Mouse (Mus musculus) MEL (cell line): ENCODE measurements around the gene Cyp1a1. TPM values are rescaled to one million over a fixed set of nuclear protein-coding genes. Genes with fewer than 3 reads are reported as not detected.

ENCODE experiments used
- DNase-seq: peaks from one replicate; pipeline ENCODE4 v3.0.0; 2011; ENCODE audit warnings: low read depth, low spot score
- H3K27ac ChIP-seq: 2 replicates; pipeline ENCODE4 v1.5.1; 2012; ENCODE audit warnings: low read depth, mild to moderate bottlenecking, control low read depth, low read length, moderate library complexity; ENCODE audit not compliant: control insufficient read depth
- H3K27me3 ChIP-seq, 2 experiments: fragments of 150-350 bp in 1 of 2; sonication (generic) in 1 of 2; 2 replicates each; pipeline ENCODE4 v1.6.1; 2012; ENCODE audit warnings: low read length in 2 of 2, mild to moderate bottlenecking in 2 of 2, improper control_type of control experiment in 1 of 2, moderate library complexity in 1 of 2; ENCODE audit not compliant: insufficient read depth in 2 of 2, control insufficient read depth in 1 of 2
- H3K36me3 ChIP-seq, 2 experiments: 2 replicates each; pipeline ENCODE4 v1.6.1; 2012 to 2014; ENCODE audit warnings: low read length in 2 of 2, improper control_type of control experiment in 1 of 2, inconsistent platforms in 1 of 2, mild to moderate bottlenecking in 1 of 2; ENCODE audit not compliant: insufficient read depth in 2 of 2, control insufficient read depth in 1 of 2
- H3K4me1 ChIP-seq, 2 experiments: fragments of 150-350 bp in 1 of 2; sonication (generic) in 1 of 2; 2 replicates each; pipeline ENCODE4 v1.6.1; 2012; ENCODE audit warnings: low read length in 2 of 2, improper control_type of control experiment in 1 of 2, mild to moderate bottlenecking in 1 of 2; ENCODE audit not compliant: insufficient read depth in 2 of 2, control insufficient read depth in 1 of 2
- H3K4me3 ChIP-seq, 2 experiments: fragments of 150-350 bp in 1 of 2; sonication (generic) in 1 of 2; 2 replicates each; pipeline ENCODE4 v1.5.1; 2012; ENCODE audit warnings: low read depth in 2 of 2, low read length in 2 of 2, mild to moderate bottlenecking in 2 of 2, moderate library complexity in 2 of 2, control low read depth in 1 of 2, improper control_type of control experiment in 1 of 2; ENCODE audit not compliant: control insufficient read depth in 1 of 2, insufficient read depth in 1 of 2
- H3K79me2 ChIP-seq: 2 replicates; pipeline ENCODE4 v1.6.1; 2012; ENCODE audit warnings: mild to moderate bottlenecking, low read length, moderate library complexity; ENCODE audit not compliant: control insufficient read depth, poor library complexity, insufficient read depth
- H3K9ac ChIP-seq: 2 replicates; pipeline ENCODE4 v1.6.1; 2012; ENCODE audit warnings: low read depth, mild to moderate bottlenecking, control low read depth, low read length, moderate library complexity; ENCODE audit not compliant: control insufficient read depth, poor library complexity, severe bottlenecking
- H3K9me3 ChIP-seq: fragments of 150-350 bp; sonication (generic); replicated peaks from 2 replicates; pipeline ENCODE4 v1.6.1; 2012; ENCODE audit warnings: mild to moderate bottlenecking, low read length, improper control_type of control experiment, moderate library complexity; ENCODE audit not compliant: insufficient read depth
- BHLHE40 ChIP-seq: IDR thresholded peaks from 2 replicates; pipeline ENCODE4 v1.6.1; 2012; ENCODE audit warnings: low read depth, mild to moderate bottlenecking, inconsistent platforms, low read length, improper control_type of control experiment, borderline replicate concordance
- CHD2 ChIP-seq: IDR thresholded peaks from 2 replicates; pipeline ENCODE4 v1.6.1; 2011; ENCODE audit warnings: low read length, improper control_type of control experiment
- CTCF ChIP-seq, 3 experiments: IDR thresholded peaks in 2 of 3; conservative IDR thresholded peaks in 1 of 3; 2 replicates each; pipeline ENCODE4 v1.5.1; 2011 to 2012; ENCODE audit warnings: low read length in 3 of 3, low read depth in 2 of 3, mild to moderate bottlenecking in 2 of 3, improper control_type of control experiment in 1 of 3, inconsistent platforms in 1 of 3, mixed read lengths in 1 of 3, moderate library complexity in 1 of 3; ENCODE audit not compliant: control insufficient read depth in 1 of 3, insufficient read depth in 1 of 3, poor library complexity in 1 of 3, severe bottlenecking in 1 of 3
- GABPA ChIP-seq: IDR thresholded peaks from 2 replicates; pipeline ENCODE4 v1.6.1; 2012; ENCODE audit warnings: low read depth, mild to moderate bottlenecking, inconsistent platforms, low read length, improper control_type of control experiment, moderate library complexity
- GATA1 ChIP-seq: IDR thresholded peaks from 2 replicates; pipeline ENCODE4 v1.6.1; 2011; ENCODE audit warnings: low read depth, low read length, improper control_type of control experiment
- MAFK ChIP-seq: IDR thresholded peaks from 2 replicates; pipeline ENCODE4 v1.6.1; 2011; ENCODE audit warnings: low read depth, mild to moderate bottlenecking, low read length, improper control_type of control experiment, borderline replicate concordance
- MAX ChIP-seq: IDR thresholded peaks from 2 replicates; pipeline ENCODE4 v1.6.1; 2011; ENCODE audit warnings: low read length, improper control_type of control experiment
- MAZ ChIP-seq: IDR thresholded peaks from 2 replicates; pipeline ENCODE4 v1.6.1; 2012; ENCODE audit warnings: low read depth, mild to moderate bottlenecking, inconsistent platforms, low read length, improper control_type of control experiment
- MEF2A ChIP-seq: IDR thresholded peaks from 2 replicates; pipeline ENCODE4 v1.6.1; 2014; ENCODE audit warnings: low read depth, mild to moderate bottlenecking, inconsistent platforms, low read length, improper control_type of control experiment; ENCODE audit not compliant: poor library complexity, insufficient replicate concordance, severe bottlenecking; ENCODE audit errors: extremely low read depth
- MYB ChIP-seq: IDR thresholded peaks from 2 replicates; pipeline ENCODE4 v1.6.1; 2011; ENCODE audit warnings: mild to moderate bottlenecking, low read depth, low read length, improper control_type of control experiment
- MYC ChIP-seq: IDR thresholded peaks from 2 replicates; pipeline ENCODE4 v1.6.1; 2011; ENCODE audit warnings: low read depth, mild to moderate bottlenecking, low read length, improper control_type of control experiment, moderate library complexity
- POLR2A ChIP-seq, 2 experiments: IDR thresholded peaks; 2 replicates each; pipeline ENCODE4 v1.6.1; 2011 to 2012; ENCODE audit warnings: low read length in 2 of 2, mild to moderate bottlenecking in 2 of 2, control low read depth in 1 of 2, improper control_type of control experiment in 1 of 2, low read depth in 1 of 2, moderate library complexity in 1 of 2; ENCODE audit not compliant: control insufficient read depth in 1 of 2, insufficient read depth in 1 of 2, poor library complexity in 1 of 2
- POLR2AphosphoS2 ChIP-seq: IDR thresholded peaks from 2 replicates; pipeline ENCODE4 v1.6.1; 2011; ENCODE audit warnings: low read length, improper control_type of control experiment
- POLR2AphosphoS5 ChIP-seq: IDR thresholded peaks from 2 replicates; pipeline ENCODE4 v1.6.1; 2012; ENCODE audit warnings: low read depth, borderline replicate concordance, mild to moderate bottlenecking, inconsistent platforms, low read length, moderate library complexity, mixed read lengths
- RCOR1 ChIP-seq: IDR thresholded peaks from 2 replicates; pipeline ENCODE4 v1.6.1; 2012; ENCODE audit warnings: low read depth, mild to moderate bottlenecking, inconsistent platforms, low read length, improper control_type of control experiment
- SIN3A ChIP-seq: IDR thresholded peaks from 2 replicates; pipeline ENCODE4 v1.6.1; 2012; ENCODE audit warnings: low read length, improper control_type of control experiment, inconsistent platforms
- SMC3 ChIP-seq: IDR thresholded peaks from 2 replicates; pipeline ENCODE4 v1.6.1; 2011; ENCODE audit warnings: low read depth, low read length, improper control_type of control experiment
- TBP ChIP-seq: IDR thresholded peaks from 2 replicates; pipeline ENCODE4 v1.8.0; 2011; ENCODE audit warnings: low read depth, low read length, improper control_type of control experiment
- USF2 ChIP-seq, 2 experiments: IDR thresholded peaks; 2 replicates each; pipeline ENCODE4 v1.6.1; 2011 to 2012; ENCODE audit warnings: improper control_type of control experiment in 2 of 2, low read length in 2 of 2, borderline replicate concordance in 1 of 2, inconsistent platforms in 1 of 2, low read depth in 1 of 2, mild to moderate bottlenecking in 1 of 2; ENCODE audit not compliant: insufficient read depth in 1 of 2
- polyA plus RNA-seq, 2 experiments: library from polyadenylated mRNA; stranded (reverse) in 1 of 2; unstranded in 1 of 2; fragments of >175 nt in 1 of 2; fragments of >200 nt in 1 of 2; gene quantifications; 2 replicates each; pipeline versions ENCODE4 v1.2.1 to v1.2.4; 2012; ENCODE audit warnings: low replicate concordance in 2 of 2, low read depth in 1 of 2; ENCODE audit not compliant: insufficient read length in 2 of 2, insufficient read depth in 1 of 2, missing spikeins in 1 of 2
- total RNA-seq: library from RNA; depleted of rRNA; stranded (reverse); fragments of 300-350 nt; gene quantifications from 2 replicates; pipeline ENCODE4 v1.2.3, GENCODE M21; 2012

Gene Cyp1a1
- total and polyA plus RNA-seq, 3 experiments, result 0.04 to 0.26 TPM; not detected in 1

- H3K79me2 ChIP-seq, result peaks cover 4% of the 10 kb centered on the region; the same call in 1 of the 2 replicates
- DNase-seq, result no peak
- TF ChIP-seq POLR2AphosphoS2, result no peak
- no peak for TF ChIP-seq MEF2A
- TF ChIP-seq CHD2, result no peak
- TF ChIP-seq GATA1, result no peak
- no peak for TF ChIP-seq USF2 (IDR thresholded peaks at IDR 0.05; ENCODE audit: borderline replicate concordance in 1 of 2, insufficient read depth in 1 of 2, low read depth in 1 of 2, low read length in 2 of 2)
- TF ChIP-seq MAFK, result no peak
- no peak for TF ChIP-seq GABPA
- TF ChIP-seq BHLHE40, result no peak
- TF ChIP-seq POLR2AphosphoS5, result no peak
- TF ChIP-seq SMC3, result no peak
- no peak for TF ChIP-seq MAZ
- TF ChIP-seq MAX, result no peak
- TF ChIP-seq MYB, result no peak
- no peak for TF ChIP-seq MYC
- TF ChIP-seq, all 39 proteins: peak for 0
- H3K4me3 ChIP-seq, result no peak overlapping the region
- no peaks in the 10 kb centered on the region for H3K4me1 ChIP-seq
- H3K9me3 ChIP-seq, result no peaks in the 10 kb centered on the region
- H3K27me3 ChIP-seq, result no peaks in the 10 kb centered on the region
- no peak overlapping the region for H3K27ac ChIP-seq
- no peak overlapping the region for H3K9ac ChIP-seq
- peaks cover 0 to 30% of the 10 kb centered on the region in 2 experiments; a peak in 3 of 4 replicates for H3K36me3 ChIP-seq
These were observed 37.0 kb downstream of the Cyp1a1 start for GRCm38 (mm10) chr9:57724701-57725100.

GRCm38 (mm10) chr9:57728312-57728711 is 40.6 kb downstream of the Cyp1a1 start:
- Histone ChIP-seq H3K4me1 (no peaks in the 10 kb centered on the region), H3K9me3 (no peaks in the 10 kb centered on the region), H3K9ac (no peak overlapping the region), H3K4me3 (no peak overlapping the region), H3K27me3 (no peaks in the 10 kb centered on the region), H3K79me2 (peaks cover 8% of the 10 kb centered on the region; the same call in 1 of the 2 replicates), H3K27ac (no peak overlapping the region), H3K36me3 (peaks cover 0 to 22% of the 10 kb centered on the region in 2 experiments; a peak in 2 of 4 replicates)
- DNase-seq, result peak; percentile 31
- TF ChIP-seq TBP, result no peak
- TF ChIP-seq POLR2A (IDR thresholded peaks at IDR 0.05; ENCODE audit: control insufficient read depth in 1 of 2, insufficient read depth in 1 of 2, low read depth in 1 of 2, low read length in 2 of 2, poor library complexity in 1 of 2), result no peak
- TF ChIP-seq RCOR1, result no peak
- TF ChIP-seq GATA1, result no peak
- no peak for TF ChIP-seq SIN3A
- TF ChIP-seq CTCF (IDR thresholded peaks at IDR 0.05 in 2 of 3, conservative IDR thresholded peaks at IDR 0.05 in 1 of 3; ENCODE audit: control insufficient read depth in 1 of 3, insufficient read depth in 1 of 3, low read depth in 2 of 3, low read length in 3 of 3, poor library complexity in 1 of 3, severe bottlenecking in 1 of 3), result peak in 2 of 3 experiments; percentile 5 to 18; a peak in 2 of 6 replicates
